Mouse (Mus musculus) ES-CJ7 (cell line): ENCODE results near the gene Haus6.
"Not testable (repeated sequence)": the region's sequence is repeated elsewhere in the genome, so short reads cannot be mapped to it uniquely, and the experiment has no call there.

Source experiments
- DNase-seq: peaks from one replicate; pipeline ENCODE4 v3.0.0; 2011; ENCODE audit warnings: low read depth, low spot score

Gene Haus6

DNA sequence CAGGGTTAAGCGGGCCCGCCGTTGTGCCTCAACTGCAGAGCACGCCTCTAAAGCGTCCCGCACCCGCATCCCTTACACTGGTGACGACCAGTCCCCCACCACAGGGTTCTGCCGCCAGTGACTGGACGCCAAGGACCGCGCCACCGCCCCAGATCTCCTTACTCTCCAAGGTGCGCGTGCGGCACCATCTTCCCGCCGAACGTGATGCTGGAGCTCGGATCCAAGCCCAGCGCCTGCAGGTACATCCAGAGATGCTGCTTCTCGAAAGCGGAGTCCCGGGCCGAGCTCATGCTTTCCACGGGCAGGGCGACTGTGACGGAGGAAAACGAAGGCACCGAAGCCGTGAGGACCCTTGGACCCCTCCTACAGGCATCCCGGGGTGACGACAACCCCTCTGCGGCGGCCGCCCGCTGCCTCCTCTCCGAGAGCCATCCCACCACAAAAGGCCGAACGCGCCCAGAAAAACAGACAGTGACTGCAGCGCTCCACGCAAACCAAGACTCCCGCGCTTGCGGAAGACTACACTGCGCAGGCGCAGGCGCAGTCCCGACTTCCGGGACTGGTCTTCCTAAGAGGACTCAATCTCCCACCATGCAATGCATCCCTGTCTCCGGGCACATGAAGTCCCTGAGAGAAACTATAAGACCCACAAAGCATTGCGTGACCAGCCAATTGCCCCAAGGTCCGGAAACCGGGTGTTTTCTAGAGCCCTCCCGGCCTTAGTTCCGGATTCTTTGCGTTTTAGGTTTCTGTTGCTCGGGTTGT, at the start of gene Haus6:
TSS of gene Haus6 (minus strand) at position 532 of the 765 bp plus-strand sequence.
- DNase-seq: peak; percentile 99

DNA sequence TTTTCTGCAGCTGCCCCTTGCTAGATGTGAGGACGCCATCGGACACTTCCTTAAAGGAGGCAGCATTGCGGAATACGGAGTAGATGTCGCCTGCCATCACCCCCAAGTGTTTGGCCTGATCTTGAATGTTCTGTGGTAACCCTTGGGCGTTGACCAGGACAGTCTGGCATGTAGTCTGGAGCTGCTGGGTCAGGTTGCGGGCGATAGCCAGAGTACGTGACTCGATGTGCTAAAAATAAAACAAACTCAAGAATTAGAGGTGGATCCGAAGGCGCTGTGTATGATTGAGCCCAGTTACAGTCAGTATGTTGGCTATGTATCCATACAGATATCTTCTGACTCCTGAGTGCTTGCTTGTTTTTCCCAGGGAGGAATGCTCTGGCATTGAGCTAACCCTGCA, 45.3 kb upstream of the Haus6 start:
- DNase-seq: no peak

DNA sequence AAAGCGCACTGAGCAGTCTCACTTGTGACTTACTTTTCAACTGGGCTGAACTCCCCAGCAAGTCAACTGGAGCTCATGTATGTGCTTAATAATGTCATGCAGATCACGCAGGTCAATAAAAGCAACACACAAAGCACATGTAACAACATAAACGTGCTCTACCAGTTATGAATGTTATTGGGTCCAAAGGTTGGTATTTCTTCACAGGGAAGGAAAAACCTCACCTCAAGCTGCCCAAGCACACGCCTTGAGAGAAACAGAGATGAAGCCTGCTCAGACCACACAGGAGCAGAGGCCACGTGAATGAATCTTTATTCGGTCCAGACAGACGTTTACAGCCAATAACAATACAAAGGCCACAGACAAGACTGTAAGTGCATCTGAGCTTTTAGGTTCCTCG, 44.6 kb upstream of the Haus6 start:
- DNase-seq: not testable (repeated sequence)

DNA sequence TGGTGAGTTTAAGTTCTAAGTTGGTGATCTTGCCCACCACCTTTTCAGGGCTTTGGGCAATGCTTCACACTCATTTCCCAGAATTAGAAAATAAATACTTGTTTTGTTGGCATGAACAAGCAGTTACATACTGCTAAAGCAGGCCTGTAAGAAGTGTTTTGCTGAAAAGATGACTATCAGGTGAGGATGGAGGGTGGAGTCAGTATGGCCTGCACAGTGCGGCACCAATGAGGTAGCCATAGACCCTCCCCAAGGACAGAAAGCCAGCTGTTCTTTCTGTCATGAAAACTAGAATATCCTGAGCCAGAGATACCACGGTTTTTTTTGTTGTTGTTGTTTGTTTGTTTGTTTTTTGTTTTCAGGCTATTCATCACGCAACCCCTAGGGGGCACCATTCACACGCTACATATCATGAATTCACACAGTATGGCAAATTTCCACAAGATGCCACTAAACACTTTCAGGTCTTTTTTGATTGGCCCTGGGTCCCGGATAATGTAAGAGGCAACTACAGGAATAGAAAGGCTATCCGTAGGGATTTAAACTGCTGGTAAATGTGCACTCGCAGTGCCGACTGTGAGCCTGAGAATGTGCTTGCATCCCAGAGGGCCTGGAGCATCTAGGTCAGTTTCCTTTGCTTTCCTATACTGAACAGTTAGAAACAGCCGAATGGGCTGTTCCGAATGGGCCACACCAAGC, 40.0 kb upstream of the Haus6 start:
- DNase-seq: peak; percentile 42

DNA sequence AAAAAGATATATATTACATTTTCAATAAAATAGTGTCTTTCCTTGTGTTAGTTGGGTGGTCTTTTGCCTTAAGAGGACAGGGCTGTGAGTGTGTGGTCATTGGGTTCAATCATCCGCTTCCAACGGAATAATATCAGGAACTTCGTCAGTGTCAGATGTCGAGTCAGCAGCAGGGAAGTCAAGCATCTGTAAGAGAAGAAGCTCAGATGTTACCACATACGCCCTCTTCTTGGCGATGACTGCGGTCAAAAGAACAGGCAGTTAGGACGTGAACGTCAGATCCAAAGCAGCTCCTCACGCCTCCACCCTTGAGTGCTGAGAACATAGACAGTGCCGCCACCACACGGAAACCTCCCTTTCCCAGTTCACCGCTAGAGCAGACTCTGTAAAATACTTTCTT, 36.5 kb upstream of the Haus6 start:
- not testable (repeated sequence) for DNase-seq

DNA sequence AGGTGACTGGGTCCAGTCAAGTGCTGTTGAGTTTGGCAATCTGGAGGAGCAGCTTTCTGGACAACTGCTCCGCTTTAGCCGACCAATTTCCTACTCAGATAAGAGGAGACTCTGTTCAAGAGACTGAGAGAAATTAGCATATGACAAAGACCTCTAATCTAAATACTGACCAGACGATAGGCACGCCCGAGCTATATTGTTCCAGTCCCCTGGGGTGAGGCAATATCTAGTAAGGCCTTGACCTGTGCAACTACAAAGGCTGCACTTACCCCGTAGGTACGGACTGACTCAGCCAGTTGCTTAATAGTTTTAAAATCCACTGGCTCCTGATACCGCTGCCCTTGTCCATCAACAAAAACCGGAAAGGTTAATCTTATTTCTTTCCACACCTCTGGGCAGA, 25.7 kb upstream of the Haus6 start:
- DNase-seq: peak; percentile 80

DNA sequence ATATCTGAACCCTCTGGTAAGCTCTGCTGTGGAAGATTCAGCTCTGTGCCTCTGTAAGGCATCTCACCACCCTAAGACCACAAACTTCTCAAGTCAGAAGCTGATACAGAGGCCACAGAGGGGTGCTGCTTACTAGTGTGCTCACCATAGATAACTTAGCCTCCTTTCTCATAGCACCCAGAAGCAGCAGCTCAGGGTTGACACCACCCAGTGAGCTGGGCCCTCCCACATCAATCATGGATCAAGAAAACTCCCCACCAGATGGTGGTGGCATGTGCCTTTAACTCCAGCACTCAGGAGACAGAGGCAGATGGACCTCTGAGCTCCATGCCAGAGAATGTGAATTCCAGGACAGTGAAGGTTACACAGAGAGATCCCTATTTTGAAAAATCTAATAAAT, 23.0 kb upstream of the Haus6 start:
- not testable (repeated sequence) for DNase-seq

DNA sequence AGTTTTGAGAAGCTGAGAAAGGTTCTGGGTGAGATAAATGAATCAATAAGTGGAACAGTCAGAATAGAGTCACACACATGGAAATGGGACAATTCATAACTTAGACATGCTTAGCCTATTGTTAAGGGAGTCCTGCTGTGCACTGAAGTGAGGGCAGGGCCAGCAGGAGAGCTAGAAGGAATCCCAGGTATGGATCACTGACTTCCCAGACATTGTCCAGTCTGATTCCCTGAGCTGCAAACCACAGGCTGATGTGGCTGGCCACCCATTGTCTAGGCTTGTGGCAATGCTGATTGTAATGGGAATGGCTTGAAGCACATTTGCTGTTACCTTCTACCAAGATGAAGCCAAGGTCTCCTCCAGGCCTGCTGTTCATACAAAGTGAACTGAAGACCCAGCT, 22.5 kb upstream of the Haus6 start:
- DNase-seq: not testable (repeated sequence)

DNA sequence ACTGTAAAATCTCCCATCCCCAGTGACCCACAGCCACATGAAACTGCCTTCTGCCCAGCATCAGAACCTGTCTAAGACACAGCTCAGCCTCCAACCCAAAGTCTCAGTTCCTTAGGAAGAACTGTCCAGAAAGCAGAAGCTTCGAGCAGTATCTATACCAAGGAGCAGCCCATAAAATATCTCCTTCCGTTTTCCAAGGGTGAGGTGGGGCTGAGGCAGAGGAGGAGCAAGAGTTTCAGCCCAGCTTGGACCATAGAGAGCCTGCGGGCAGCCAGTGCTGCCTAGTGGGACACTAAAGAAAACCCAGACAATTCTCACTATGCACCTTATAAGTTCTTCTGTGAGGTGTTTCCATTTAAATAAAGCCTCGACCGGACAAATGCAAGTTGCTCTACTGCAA, 20.7 kb upstream of the Haus6 start:
- not testable (repeated sequence) for DNase-seq

DNA sequence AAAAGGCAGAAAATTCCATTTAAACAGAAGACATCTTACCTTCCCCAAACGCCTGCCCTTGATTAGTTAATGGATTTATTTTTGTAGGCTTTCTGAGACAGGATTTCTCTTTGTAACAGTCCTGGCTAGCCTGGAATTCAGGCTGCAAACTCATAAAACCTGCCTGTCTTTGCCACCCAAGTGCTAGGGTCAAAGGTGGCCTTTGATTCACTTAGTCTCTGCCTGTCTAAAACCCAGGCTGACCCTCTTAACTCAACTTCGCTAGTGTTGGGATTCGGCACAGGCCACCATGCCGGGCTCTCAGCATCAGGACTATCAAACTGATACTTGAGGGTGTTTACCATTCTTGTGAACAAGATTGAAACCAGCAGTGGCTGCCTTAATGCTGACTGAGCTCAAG, 20.0 kb upstream of the Haus6 start:
- no peak for DNase-seq

DNA sequence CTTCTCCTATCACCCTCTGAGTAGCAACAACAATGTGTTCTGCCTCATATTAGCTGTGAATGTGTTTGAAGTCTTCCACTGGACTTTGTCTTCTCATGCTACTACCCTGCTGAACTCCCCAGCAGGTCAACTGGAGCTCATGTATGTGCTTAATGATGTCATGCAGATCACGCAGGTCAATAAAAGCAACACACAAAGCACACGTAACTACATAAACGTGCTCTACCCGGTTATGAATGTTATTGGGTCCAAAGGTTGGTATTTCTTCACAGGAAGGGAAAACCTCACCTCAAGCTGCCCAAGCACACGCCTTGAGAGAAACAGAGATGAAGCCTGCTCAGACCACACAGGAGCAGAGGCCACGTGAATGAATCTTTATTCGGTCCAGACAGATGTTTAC, 14.6 kb upstream of the Haus6 start:
- not testable (repeated sequence) for DNase-seq

DNA sequence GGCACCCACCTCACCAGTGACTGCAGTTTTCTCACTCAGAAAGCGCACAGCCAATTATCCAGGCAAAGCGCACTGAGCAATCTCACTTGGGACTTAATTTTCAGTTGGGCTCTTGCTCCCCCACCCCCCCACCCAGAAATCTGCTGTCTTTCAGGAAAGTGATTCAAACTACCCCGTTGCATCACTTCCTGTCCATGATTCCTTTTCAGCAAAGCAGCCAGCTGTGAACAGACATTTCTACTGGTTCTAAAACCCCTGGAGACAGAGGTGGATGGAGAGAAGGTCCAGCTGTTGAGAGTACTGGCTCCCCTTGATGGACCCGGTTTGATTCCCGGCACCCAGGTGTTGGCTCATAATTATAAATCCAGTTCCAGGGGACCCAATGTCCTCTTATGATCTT, 13.6 kb upstream of the Haus6 start:
- DNase-seq: no peak

DNA sequence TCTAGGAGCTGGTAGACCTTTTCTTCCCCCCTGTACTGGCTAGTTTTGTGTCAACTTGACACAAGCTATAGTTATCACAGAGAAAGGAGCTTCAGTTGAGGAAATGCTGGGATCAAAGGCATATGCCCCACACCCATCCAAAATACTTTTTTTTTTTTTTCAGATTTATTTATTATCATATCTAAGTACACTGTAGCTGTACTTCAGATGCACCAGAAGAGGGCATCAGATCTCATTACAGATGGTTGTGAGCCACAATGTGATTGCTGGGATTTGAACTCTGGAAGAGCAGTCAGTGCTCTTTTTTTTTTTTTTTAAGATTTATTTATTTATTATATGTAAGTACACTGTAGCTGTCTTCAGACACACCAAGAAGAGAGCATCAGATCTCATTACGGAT, 10.7 kb upstream of the Haus6 start:
- DNase-seq: not testable (repeated sequence)

DNA sequence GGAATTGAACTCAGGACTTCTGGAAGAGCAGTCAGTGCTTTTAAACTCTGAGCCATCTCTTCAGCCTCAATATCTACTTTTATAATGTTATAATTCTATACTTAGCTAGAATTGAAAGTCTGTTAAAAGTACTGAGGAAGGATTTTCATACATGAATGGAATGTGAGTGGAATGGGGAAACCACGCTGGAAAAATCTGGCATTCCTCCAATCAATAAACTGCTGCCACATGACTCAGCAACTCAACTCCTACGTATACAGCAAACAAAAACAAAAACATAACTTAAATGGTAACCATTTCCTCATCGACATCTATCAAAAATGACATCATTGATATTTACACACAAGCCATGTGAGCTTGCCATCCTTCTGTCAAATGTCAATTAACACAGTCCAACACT, 10.3 kb upstream of the Haus6 start:
- DNase-seq: no peak

DNA sequence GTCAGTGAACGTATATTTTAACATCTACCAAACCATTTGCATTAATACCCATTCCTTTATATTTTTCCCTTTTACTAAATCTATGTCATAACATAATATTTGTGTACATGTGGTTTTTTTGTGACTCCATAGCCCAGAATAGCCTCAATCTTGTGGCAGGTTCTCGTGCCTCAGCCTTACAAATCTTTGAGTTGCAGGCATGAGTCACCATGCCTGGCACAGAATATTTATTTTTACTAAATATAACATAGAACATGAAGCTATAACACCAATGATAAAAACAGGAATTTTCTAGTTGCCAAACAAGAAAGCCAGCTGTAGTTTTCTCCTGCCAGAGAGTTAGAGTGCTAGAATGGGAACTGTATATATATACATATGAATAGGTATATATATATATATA, 8.7 kb upstream of the Haus6 start:
- no peak for DNase-seq

DNA sequence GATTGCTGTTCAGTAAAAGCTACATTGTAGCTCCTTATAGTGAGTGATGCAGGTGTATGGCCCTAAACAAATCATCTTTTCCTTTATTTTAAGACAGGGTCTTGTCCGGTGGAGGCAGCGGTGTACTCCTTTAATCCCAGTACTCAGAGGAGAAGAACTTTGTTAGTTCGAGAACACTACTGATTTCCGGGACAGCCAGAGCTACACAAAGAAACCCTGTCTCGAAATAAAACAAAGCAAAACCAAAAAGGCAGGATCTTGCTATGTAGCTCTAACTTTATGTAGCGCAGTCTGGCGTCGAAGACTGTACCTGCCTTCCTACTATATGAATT, 400 bp upstream of the Haus6 start:
- DNase-seq: no peak

DNA sequence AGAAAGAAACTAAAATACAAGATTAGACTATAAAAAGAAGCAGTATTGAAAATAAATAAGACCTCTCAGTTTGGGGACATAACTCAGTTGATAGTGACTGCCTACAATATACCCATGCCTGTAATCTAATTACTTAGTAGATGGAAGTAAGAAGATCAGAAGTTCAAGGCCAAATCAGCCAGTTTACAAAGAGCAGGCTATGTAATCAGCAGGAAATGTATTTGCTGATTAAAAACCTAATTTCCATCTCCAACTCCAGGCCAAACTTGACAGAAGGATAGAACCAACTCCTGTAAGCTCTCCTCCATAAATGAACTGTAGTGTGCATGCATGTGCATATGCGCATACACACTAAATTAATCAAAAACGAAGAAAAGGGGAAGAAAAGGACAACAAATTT, 20.6 kb downstream of the Haus6 start:
- no peak for DNase-seq

DNA sequence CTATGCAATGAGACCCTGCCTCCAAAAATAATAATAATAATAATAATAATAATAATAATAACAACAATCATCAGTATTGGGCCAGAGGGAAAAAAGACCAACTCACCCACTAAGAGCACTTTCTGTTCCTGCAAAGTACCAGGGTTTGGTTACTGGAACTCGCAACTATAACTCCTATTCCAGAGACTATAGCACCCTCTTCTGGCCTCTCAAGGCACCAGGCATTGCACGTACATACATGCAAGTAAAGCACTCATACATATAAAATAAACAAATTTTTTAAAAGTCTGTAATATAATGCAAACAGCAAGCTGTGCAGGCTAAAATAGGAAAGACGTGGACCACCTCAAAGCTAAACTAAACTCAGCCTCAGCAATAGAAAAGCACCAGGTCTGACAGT, 23.6 kb downstream of the Haus6 start:
- DNase-seq: no peak

DNA sequence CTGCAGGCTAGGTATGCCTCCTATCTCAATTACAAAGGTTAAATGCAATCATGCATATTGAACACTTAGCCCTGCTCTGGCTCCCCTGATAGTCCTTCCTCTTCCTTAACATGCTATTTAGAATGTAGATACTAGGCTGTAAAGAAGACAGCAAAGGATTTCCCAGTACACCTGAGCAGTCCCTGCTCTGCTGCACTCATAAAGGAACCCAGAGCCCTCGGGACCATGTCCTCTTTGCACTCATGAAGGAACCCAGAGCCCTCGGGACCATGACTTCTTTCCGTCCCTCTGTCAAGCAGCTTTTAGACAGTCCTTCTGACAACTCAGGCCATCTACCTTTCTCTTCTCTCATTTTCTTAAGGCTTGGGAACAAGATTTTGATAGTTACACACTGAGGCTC, 31.3 kb downstream of the Haus6 start:
- no peak for DNase-seq

DNA sequence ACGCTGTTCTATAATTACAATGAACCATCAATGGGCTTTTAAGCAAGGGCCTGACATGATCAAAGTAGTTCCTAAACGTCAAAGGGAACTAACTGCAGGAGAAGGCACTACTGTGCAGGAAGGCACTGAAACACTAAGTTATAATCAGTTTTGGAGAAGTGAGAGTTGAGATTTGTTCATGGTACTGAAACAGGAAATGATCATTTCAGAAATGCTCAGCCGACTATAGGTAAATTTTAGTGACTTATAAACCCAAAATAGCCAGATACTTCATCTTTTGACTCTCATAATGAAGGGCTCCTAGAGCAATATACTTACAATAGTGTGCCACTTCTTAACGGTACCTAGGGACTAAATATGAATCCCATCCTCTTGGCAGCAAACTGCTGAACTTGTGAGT, 31.8 kb downstream of the Haus6 start:
- no peak for DNase-seq

DNA sequence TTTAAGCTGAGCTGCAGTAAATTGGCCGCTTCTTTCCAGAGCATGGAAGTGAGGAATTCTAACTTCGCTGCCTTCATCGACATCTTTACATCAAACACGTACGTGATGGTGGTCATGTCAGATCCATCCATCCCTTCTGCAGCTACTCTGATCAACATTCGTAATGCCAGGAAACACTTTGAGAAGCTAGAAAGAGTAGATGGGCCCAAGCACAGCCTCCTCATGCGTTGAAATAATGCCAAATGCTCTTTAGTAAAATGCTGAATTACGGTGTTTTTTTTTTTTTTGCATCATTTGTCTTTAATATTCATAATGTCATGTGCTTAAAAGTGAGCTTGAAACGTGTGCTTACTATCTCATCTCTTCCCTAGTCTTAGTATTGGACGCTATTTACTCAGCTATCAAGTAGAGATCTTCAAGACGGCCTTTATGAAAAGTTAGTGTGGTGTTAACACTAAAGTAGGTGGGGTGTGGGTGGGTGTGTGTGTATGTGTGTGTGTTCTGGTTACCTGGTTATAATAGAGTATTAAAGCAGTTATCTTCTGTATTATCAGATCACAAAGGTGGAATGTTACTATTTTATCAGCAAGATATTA, 35.1 kb downstream of the Haus6 start:
- no peak for DNase-seq

DNA sequence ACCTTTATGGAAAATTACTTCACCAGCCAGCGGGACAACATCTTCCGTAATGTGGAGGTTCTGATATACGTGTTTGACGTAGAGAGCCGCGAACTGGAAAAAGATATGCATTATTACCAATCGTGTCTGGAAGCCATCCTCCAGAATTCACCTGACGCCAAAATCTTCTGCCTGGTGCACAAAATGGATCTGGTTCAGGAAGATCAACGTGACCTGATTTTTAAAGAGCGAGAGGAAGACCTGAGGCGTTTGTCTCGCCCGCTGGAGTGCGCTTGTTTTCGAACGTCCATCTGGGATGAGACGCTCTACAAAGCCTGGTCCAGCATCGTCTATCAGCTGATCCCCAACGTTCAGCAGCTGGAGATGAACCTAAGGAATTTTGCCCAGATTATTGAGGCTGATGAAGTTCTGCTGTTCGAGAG, 35.7 kb downstream of the Haus6 start:
- DNase-seq: peak; percentile 33
